Mouse (Mus musculus): Measurements from ENCODE around the gene Odf4.
"Not testable (repeated sequence)": the region's sequence is repeated elsewhere in the genome, so short reads cannot be mapped to it uniquely, and the experiment has no call there.

The Odf4 gene

GRCm38 (mm10) chr11:68926981-68927380 lies at the start of gene Odf4:
Odf4 (minus strand) TSS chr11:68927081.
- no peak for DNase-seq (ENCODE audit: low spot score)

GRCm38 (mm10) chr11:68975601-68976000 lies 48.7 kb upstream of the Odf4 start:
- no peak for DNase-seq (ENCODE audit: low spot score)

- no peak for DNase-seq (ENCODE audit: low spot score)
These were observed 48.2 kb upstream of the Odf4 start, which contains the start of gene Rangrf for GRCm38 (mm10) chr11:68975085-68975484. Rangrf (minus strand) TSS chr11:68975185.

GRCm38 (mm10) chr11:68974059-68974450 lies 47.2 kb upstream of the Odf4 start:
- no peak for DNase-seq (ENCODE audit: low spot score)

- peak; percentile 77 for DNase-seq (ENCODE audit: low spot score)
These were observed 46.6 kb upstream of the Odf4 start for GRCm38 (mm10) chr11:68973250-68974058.

GRCm38 (mm10) chr11:68970232-68970631 lies 43.4 kb upstream of the Odf4 start:
- DNase-seq (ENCODE audit: low spot score) = no peak

GRCm38 (mm10) chr11:68968752-68969151 lies 41.9 kb upstream of the Odf4 start:
- DNase-seq (ENCODE audit: low spot score) = no peak

- DNase-seq (ENCODE audit: low spot score) = peak; percentile 86
These were observed 40.7 kb upstream of the Odf4 start, which contains the start of gene Slc25a35 for GRCm38 (mm10) chr11:68967337-68968282. Slc25a35 (plus strand) TSS chr11:68968131.

GRCm38 (mm10) chr11:68966554-68966953 lies 39.7 kb upstream of the Odf4 start:
- DNase-seq (ENCODE audit: low spot score) = no peak

- DNase-seq (ENCODE audit: low spot score) = peak; percentile 80
These were observed 39.0 kb upstream of the Odf4 start for GRCm38 (mm10) chr11:68965845-68966244.

- DNase-seq (ENCODE audit: low spot score) = no peak
These were observed 38.2 kb upstream of the Odf4 start for GRCm38 (mm10) chr11:68965050-68965449.

- no peak for DNase-seq (ENCODE audit: low spot score)
These were observed 36.5 kb upstream of the Odf4 start for GRCm38 (mm10) chr11:68963405-68963804.

- DNase-seq (ENCODE audit: low spot score) = not testable (repeated sequence)
These were observed 35.3 kb upstream of the Odf4 start for GRCm38 (mm10) chr11:68962159-68962558.

- DNase-seq (ENCODE audit: low spot score) = no peak
These were observed 34.7 kb upstream of the Odf4 start for GRCm38 (mm10) chr11:68961596-68961995.

- DNase-seq (ENCODE audit: low spot score) = no peak
These were observed 31.1 kb upstream of the Odf4 start for GRCm38 (mm10) chr11:68957971-68958370.

- no peak for DNase-seq (ENCODE audit: low spot score)
These were observed 30.4 kb upstream of the Odf4 start, which contains the start of gene Arhgef15 for GRCm38 (mm10) chr11:68957308-68957707. Arhgef15 (minus strand) TSS chr11:68957480.

GRCm38 (mm10) chr11:68956697-68957096 lies 29.8 kb upstream of the Odf4 start:
- DNase-seq (ENCODE audit: low spot score) = no peak

- DNase-seq (ENCODE audit: low spot score) = no peak
These were observed 29.2 kb upstream of the Odf4 start for GRCm38 (mm10) chr11:68956107-68956506.

- no peak for DNase-seq (ENCODE audit: low spot score)
These were observed 28.6 kb upstream of the Odf4 start for GRCm38 (mm10) chr11:68955473-68955872.

GRCm38 (mm10) chr11:68954408-68954807 lies 27.5 kb upstream of the Odf4 start:
- DNase-seq (ENCODE audit: low spot score) = no peak

GRCm38 (mm10) chr11:68953903-68954302 lies 27.0 kb upstream of the Odf4 start:
- no peak for DNase-seq (ENCODE audit: low spot score)

- no peak for DNase-seq (ENCODE audit: low spot score)
These were observed 20.7 kb upstream of the Odf4 start for GRCm38 (mm10) chr11:68947542-68947993.
